Mouse (Mus musculus) C3H10T1/2 (cell line): ENCODE data around the gene Npas4. TPM values are rescaled to one million over a fixed set of nuclear protein-coding genes. Genes with fewer than 3 reads are reported as not detected.

Experiments
- polyA plus RNA-seq, 2 experiments: library from polyadenylated mRNA; unstranded; fragments of >200 nt; fragmentation: generic; extraction: Trizol; gene quantifications; one replicate each; pipeline ENCODE4 v1.2.1; 2012; ENCODE audit warnings: missing spikeins in 2 of 2

Npas4 gene
- under 1 TPM; 0.01 to 0.11 TPM for polyA plus RNA-seq

DNA sequence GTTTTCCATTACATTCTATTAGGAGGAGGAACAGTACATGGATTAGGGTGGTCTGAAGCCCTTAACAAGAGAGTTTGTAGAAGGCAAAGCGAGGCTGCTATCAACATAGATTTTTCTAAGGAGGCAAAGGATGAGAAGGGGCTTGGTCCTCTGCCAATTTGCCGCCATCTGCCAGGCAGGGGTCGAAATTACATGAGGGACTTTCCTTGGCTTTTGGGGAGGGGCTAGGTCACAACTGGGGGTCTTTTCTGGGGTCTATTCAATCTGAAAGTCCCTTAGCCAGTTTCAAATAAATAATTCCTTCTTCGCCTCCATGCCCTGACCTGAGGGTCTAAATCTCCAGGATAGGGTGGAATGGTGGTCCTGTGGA is at the start of gene Npas4:
Gene Npas4, minus strand, starts transcription at position 61 of the 370 bp plus-strand sequence.

DNA sequence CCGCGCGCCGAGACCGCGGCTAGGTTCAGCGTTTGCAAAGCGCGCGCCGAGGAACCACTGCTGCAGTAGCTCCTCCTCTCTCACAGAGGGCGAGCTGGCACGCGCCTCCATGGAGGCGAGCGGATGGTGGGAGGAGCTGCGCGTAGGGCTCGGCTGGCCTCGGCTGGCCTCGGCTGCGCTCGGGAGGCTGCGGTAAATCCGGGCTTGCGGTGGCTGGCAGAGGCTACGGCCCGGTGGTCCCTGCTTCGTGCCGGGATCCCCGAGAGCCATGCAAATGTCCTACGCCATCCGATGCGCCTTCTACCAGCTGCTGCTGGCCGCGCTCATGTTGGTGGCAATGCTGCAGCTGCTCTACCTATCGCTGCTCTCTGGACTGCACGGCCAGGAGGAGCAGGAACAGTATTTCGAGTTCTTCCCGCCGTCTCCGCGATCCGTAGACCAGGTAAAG is 48.6 kb upstream of the Npas4 start, which contains the start of the genes B4gat1 and AC124502.3:
Gene B4gat1, plus strand, starts transcription at position 118 of the 448 bp plus-strand sequence.
Gene AC124502.3, plus strand, starts transcription at position 183 of the 448 bp plus-strand sequence.

DNA sequence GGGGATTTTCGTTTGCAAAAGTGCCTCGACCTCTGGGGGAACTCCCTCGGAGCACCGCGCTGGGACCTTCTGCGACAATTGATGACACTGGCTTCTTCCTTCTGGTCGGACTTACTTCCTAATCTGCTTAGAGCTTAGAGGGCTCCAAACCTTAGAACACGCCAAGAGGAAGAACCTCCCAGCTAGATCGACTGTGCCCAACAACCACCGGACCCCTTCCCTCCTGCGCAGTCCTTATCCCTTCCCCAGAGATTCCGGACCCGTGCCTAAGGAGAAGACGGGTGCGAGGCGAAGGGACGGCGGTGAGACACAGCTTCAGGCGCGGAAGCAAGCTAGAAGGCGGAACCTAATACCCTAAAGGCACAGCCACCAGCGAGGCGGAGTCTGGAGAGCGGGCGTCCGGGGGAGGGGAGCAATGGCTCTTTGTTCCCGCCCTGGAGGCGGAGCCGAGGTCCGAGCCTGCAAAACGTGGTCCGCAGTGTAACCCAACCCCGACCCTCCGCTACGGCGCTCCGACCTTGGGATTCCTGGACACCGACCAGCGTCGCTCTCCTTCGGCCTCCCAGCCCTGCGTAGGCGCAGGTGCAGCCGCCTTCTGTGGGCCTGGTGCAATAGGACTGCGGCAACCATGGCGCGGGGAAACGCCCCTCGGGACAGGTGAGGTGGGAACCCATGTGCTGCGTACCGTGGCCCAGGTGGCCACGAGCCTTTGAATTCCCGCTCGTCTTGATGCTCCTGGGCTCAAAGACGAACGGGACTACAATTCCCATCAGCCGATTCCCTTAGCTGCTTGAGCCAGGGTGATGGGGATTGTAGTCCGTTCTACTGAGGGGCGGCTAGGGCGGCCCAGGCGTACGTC is 33.7 kb upstream of the Npas4 start, which contains the start of gene Slc29a2:
Gene Slc29a2, plus strand, starts transcription at position 240 of the 859 bp plus-strand sequence.

DNA sequence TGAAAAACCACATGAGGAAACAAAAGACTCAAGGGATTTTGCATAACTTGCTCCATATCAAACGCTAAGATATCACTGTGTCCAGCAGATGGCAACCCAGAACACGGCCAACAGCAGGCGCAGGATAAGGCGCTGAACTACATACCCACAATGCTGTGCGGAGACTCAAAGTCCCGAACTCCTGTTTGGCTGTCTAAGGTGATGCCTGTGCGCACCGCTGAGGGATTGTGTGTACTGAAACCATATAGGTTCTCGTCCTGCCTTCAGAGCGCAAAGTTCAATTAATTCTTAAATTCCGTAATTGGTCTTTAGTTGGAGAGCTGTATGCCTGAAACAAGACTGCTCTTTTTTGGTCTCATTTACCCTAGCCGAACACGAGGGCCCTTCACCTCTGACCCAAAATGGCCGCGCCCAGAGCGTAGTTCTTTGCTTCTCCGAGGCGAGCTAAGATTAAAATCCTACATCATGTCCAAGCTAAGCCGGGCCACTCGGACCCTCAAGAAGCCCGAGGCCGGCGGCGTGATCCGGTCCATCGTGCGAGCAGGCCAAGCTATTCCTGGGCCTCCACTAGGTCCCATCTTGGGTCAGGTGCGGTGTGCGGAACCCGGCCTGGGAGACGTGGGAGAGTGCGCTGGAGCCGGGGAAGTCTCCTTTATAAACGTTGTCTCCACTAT is 28.1 kb downstream of the Npas4 start, which contains the start of gene Mrpl11:
Gene Mrpl11, plus strand, starts transcription at position 220 of the 674 bp plus-strand sequence.

DNA sequence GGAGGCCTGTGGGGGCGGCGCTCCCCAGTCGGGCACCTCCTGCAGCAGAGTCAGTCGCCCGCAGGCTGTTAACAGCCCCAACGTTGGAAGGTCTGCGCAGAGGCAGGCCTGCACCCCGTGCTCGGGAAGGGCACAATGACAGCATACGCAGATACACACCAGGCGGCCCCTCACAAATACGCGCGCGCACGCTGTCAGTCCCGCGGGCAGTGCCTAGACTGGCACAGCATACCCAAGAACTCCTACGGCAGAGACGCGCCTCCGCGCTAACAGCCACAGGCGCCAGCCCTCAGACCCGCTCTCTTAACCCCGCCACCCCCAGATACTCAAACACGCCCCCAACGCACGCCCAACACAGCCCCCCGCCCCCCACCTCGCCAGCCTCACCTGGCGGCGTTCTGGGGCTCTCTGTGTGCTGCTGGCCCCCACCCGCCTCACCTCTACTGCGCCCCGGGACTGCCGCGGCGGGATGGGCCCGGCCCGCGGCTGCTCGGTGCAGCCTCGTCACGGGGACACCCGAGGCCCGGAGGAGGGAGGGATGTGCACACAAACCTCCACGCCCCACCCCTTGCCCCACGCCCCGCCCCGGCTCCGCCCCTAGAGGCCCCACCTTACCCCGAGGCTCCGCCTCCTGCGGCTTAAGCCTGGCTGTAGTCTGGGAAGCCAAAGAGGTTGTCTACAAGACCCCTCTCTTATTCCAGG is 47.4 kb downstream of the Npas4 start, which contains the start of gene Peli3:
Gene Peli3, minus strand, starts transcription at position 577 of the 702 bp plus-strand sequence.

Other genes with a start within 250 kb of the Npas4 start
- 10 to 100 TPM in 1 of 2 experiments, 1 to 10 TPM in 1; 3.3 to 22.9 TPM for gene Rbm4b, start 233.8 kb downstream of the Npas4 start, polyA plus RNA-seq
- gene Rbm4, start 196.4 kb downstream of the Npas4 start, polyA plus RNA-seq, result 10 to 100 TPM; 17.8 to 38.0 TPM
- 10 to 100 TPM; 23.3 to 28.1 TPM for gene Gm21992, start 178.7 kb downstream of the Npas4 start, polyA plus RNA-seq
- 10 to 100 TPM; 48.9 to 59.1 TPM for gene Rbm14, start 178.7 kb downstream of the Npas4 start, polyA plus RNA-seq
- 100 to 1,000 TPM in 1 of 2 experiments, 10 to 100 TPM in 1; 60.9 to 102 TPM for gene Ccs, start 151.0 kb downstream of the Npas4 start, polyA plus RNA-seq
- under 1 TPM; 0.02 to 0.20 TPM for gene Ccdc87, start 150.9 kb downstream of the Npas4 start, polyA plus RNA-seq
- 1 to 10 TPM in 1 of 2 experiments, under 1 TPM in 1; 0.18 to 2.1 TPM for gene Ctsf, start 135.2 kb downstream of the Npas4 start, polyA plus RNA-seq
- gene Actn3, start 112.4 kb downstream of the Npas4 start, polyA plus RNA-seq, result 1 to 10 TPM; 2.6 to 6.1 TPM
- 10 to 100 TPM in 1 of 2 experiments, 1 to 10 TPM in 1; 2.9 to 13.9 TPM for gene Zdhhc24, start 111.6 kb downstream of the Npas4 start, polyA plus RNA-seq
- gene Bbs1, start 83.7 kb downstream of the Npas4 start, polyA plus RNA-seq, result 1 to 10 TPM; 1.3 to 5.5 TPM
- 10 to 100 TPM; 78.5 to 79.8 TPM for gene Dpp3, start 62.0 kb downstream of the Npas4 start, polyA plus RNA-seq
- 1 to 10 TPM; 3.2 to 4.7 TPM for gene Peli3, start 47.2 kb downstream of the Npas4 start, polyA plus RNA-seq
- 100 to 1,000 TPM in 1 of 2 experiments, 10 to 100 TPM in 1; 75.2 to 151 TPM for gene Mrpl11, start 28.2 kb downstream of the Npas4 start, polyA plus RNA-seq
- 1 to 10 TPM; 1.3 to 1.5 TPM for gene Slc29a2, start 33.5 kb upstream of the Npas4 start, polyA plus RNA-seq
- 10 to 100 TPM; 18.7 to 79.2 TPM for gene B4gat1, start 48.5 kb upstream of the Npas4 start, polyA plus RNA-seq
- gene AC124502.3, start 48.6 kb upstream of the Npas4 start, polyA plus RNA-seq, result 1 to 10 TPM in 1 of 2 experiments, under 1 TPM in 1; 0.95 to 3.4 TPM
- 10 to 100 TPM; 43.2 to 81.1 TPM for gene Brms1, start 51.0 kb upstream of the Npas4 start, polyA plus RNA-seq
- gene Rin1, start 60.2 kb upstream of the Npas4 start, polyA plus RNA-seq, result 10 to 100 TPM; 14.9 to 21.8 TPM
- gene Cd248, start 77.8 kb upstream of the Npas4 start, polyA plus RNA-seq, result 100 to 1,000 TPM; 106 to 492 TPM
- gene Tmem151a, start 95.2 kb upstream of the Npas4 start, polyA plus RNA-seq, result 1 to 10 TPM; 3.1 to 4.6 TPM
- gene Yif1a, start 98.2 kb upstream of the Npas4 start, polyA plus RNA-seq, result 100 to 1,000 TPM; 137 to 166 TPM
- 10 to 100 TPM in 1 of 2 experiments, 1 to 10 TPM in 1; 2.5 to 10.3 TPM for gene Cnih2, start 108.2 kb upstream of the Npas4 start, polyA plus RNA-seq
- 100 to 1,000 TPM; 192 to 232 TPM for gene Rab1b, start 116.8 kb upstream of the Npas4 start, polyA plus RNA-seq
- 10 to 100 TPM; 16.7 to 20.6 TPM for gene Klc2, start 128.2 kb upstream of the Npas4 start, polyA plus RNA-seq